Mouse (Mus musculus): ENCODE results near the gene Gpr19. TPM values are rescaled to one million over a fixed set of nuclear protein-coding genes. Genes with fewer than 3 reads are reported as not detected.

Gpr19 gene
- polyA plus RNA-seq, 1 experiment, result 26.3 TPM

DNA sequence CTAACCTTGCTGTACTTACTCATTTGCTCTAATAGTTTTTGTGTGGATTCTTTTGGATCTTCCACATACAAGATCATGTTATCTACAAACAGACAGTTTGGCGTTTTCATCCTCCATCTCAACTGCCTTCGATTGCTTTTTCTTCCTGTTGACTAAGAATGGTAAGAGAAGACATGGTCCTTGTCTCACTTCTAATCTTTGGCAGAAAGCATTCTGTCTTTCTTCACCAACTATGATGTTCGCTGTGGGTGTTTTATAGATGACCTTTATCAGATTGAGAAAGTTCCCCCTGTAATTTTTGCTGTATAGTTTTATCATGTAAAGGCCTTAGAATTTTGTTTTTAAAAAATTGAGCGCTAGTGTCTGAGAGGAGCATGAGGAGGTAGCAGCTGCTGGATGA lies 60.3 kb downstream of the Gpr19 start:
- Histone ChIP-seq H3K4me1 (ENCODE audit: control insufficient read depth, insufficient read depth, low read length) (no peaks in the 10 kb centered on the region), H3K9ac (ENCODE audit: low read depth, poor library complexity, severe bottlenecking) (no peak overlapping the region), H3K4me3 (ENCODE audit: low read depth, low read length) (no peak overlapping the region), H3K27me3 (ENCODE audit: control insufficient read depth, insufficient read depth, low read length, poor library complexity, severe bottlenecking) (no peaks in the 10 kb centered on the region), H3K36me3 (ENCODE audit: control insufficient read depth, insufficient read depth, low read length, poor library complexity, severe bottlenecking) (no peaks in the 10 kb centered on the region), H3K9me3 (replicated peaks; ENCODE audit: control insufficient read depth, insufficient read depth, low read length, poor library complexity, severe bottlenecking) (no peaks in the 10 kb centered on the region), H3K27ac (ENCODE audit: insufficient read depth, low read length) (no peak overlapping the region)
- TF ChIP-seq EP300 (IDR thresholded peaks at IDR 0.05; ENCODE audit: insufficient read depth, low read depth, low read length), result no peak
- TF ChIP-seq POLR2A (IDR thresholded peaks at IDR 0.05; ENCODE audit: insufficient read depth, low read length), result no peak
- no peak for TF ChIP-seq CTCF (IDR thresholded peaks at IDR 0.05; ENCODE audit: low read depth, low read length)

DNA sequence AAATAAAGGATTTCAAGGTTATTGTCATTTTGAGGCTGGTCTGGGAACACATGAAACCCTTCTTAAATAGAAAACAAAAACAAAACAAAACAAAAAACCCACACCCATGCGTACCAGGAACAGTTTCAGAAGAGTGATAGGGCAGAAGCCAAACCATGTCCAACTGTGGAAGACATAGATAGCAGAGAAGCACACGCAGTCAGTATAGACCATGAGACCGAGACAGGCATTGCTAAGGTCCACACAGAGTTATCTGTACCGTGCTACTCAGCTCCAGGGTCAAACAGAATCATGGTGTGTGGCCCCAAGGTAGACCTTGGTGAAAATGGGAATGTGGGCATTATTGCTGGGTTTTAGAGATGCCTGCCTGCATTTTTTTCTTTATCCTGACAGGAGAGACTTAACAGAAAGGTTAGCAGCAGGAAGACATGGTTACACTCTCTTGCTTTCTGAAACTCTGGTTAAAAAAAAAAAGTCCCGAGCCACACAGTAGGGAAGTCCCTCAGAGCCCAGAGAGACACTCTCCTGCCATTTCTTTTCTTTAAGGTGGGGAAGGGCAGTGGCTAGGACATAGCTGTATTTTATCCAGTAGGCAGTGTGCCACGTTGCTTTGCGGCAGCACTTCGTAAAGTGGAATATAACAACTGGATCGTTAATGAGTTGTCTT lies 63.7 kb downstream of the Gpr19 start:
- TF ChIP-seq POLR2A (IDR thresholded peaks at IDR 0.05; ENCODE audit: insufficient read depth, low read length) (no peak), CTCF (IDR thresholded peaks at IDR 0.05; ENCODE audit: low read depth, low read length) (no peak), EP300 (IDR thresholded peaks at IDR 0.05; ENCODE audit: insufficient read depth, low read depth, low read length) (no peak)
- H3K4me3 ChIP-seq (ENCODE audit: low read depth, low read length), result no peak overlapping the region
- no peaks in the 10 kb centered on the region for H3K9me3 ChIP-seq (replicated peaks; ENCODE audit: control insufficient read depth, insufficient read depth, low read length, poor library complexity, severe bottlenecking)
- no peaks in the 10 kb centered on the region for H3K27me3 ChIP-seq (ENCODE audit: control insufficient read depth, insufficient read depth, low read length, poor library complexity, severe bottlenecking)
- no peaks in the 10 kb centered on the region for H3K36me3 ChIP-seq (ENCODE audit: control insufficient read depth, insufficient read depth, low read length, poor library complexity, severe bottlenecking)
- H3K9ac ChIP-seq (ENCODE audit: low read depth, poor library complexity, severe bottlenecking), result no peak overlapping the region
- no peak overlapping the region for H3K27ac ChIP-seq (ENCODE audit: insufficient read depth, low read length)
- H3K4me1 ChIP-seq (ENCODE audit: control insufficient read depth, insufficient read depth, low read length), result no peaks in the 10 kb centered on the region

DNA sequence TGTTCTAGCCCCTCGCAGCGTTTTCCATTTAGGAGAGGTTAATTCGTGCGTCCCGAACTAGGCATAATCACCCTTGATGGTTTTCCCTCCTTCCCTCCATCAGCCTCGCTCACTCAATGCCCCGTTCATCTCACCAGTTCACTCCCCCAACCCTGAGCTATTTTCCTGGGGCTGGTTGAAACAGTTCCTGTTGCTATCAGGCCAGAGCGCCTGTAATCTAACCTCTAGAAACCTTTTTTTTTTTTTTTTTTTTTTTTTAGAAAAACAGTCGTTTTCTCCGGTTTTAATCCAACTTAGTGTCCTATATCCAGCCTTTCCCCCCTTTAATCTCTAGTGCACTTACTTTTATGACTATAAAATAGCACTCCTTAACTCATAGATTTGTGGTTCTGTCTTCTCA lies 67.6 kb downstream of the Gpr19 start:
- Histone ChIP-seq H3K27ac (ENCODE audit: insufficient read depth, low read length) (no peak overlapping the region), H3K36me3 (ENCODE audit: control insufficient read depth, insufficient read depth, low read length, poor library complexity, severe bottlenecking) (no peaks in the 10 kb centered on the region), H3K27me3 (ENCODE audit: control insufficient read depth, insufficient read depth, low read length, poor library complexity, severe bottlenecking) (no peaks in the 10 kb centered on the region), H3K4me1 (ENCODE audit: control insufficient read depth, insufficient read depth, low read length) (no peaks in the 10 kb centered on the region), H3K9me3 (replicated peaks; ENCODE audit: control insufficient read depth, insufficient read depth, low read length, poor library complexity, severe bottlenecking) (no peaks in the 10 kb centered on the region), H3K9ac (ENCODE audit: low read depth, poor library complexity, severe bottlenecking) (peak overlapping the region; percentile 35), H3K4me3 (ENCODE audit: low read depth, low read length) (peak overlapping the region; percentile 63)
- TF ChIP-seq EP300 (IDR thresholded peaks at IDR 0.05; ENCODE audit: insufficient read depth, low read depth, low read length) (no peak), CTCF (IDR thresholded peaks at IDR 0.05; ENCODE audit: low read depth, low read length) (no peak), POLR2A (IDR thresholded peaks at IDR 0.05; ENCODE audit: insufficient read depth, low read length) (no peak)

DNA sequence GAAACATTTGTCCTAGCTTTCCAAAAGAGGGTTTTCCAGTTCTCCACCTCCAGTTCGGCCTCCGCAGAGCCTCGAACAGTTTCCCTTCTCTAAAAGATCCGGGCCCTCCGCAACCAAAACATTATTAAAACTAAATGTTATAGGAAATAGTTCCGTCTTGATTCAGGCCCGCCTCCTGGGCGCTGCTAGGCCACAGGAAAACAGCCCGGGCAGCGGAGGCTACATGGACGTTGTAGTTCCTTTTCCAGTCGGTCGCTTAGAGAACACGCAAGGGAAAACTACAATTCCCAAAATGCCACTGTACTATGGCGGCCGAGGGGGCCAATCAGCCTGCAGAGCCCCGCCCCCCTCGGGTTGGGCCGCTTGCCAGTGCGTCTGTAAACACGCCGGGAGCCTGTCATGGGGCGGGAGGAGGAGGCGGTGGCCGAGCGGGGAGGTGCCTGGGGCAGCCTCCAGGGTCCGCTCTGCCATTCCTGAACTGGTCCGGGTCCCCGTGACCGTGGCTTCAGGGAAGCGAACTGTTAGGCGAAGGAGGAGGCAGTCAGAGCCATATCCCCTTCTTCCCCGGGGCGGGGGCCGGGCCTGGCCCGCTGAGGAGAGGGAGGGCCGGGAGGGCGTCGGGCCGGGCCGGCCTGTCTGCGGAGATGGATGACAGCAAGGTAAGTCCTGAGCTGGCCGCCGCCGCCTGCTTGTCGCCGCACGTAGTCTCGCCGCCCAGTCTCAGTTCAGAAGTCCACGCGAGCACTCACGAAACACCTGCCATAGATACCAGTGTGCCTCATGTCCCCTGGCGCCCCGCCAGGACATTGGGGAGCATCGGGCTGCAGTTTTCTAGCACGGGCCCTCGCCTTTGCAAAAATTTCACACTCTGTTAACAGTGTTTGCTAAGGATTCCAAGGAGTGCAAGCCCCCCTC lies 68.3 kb downstream of the Gpr19 start, which contains the start of gene Crebl2:
Gene Crebl2 (plus strand): TSS at position 369 of the 915 bp plus-strand sequence.
- no peak within 1 kb of the TSS for H3K27ac ChIP-seq (ENCODE audit: insufficient read depth, low read length)
- H3K4me1 ChIP-seq (ENCODE audit: control insufficient read depth, insufficient read depth, low read length), result no peaks in the 10 kb centered on the region
- TF ChIP-seq CTCF (IDR thresholded peaks at IDR 0.05; ENCODE audit: low read depth, low read length) (no peak), EP300 (IDR thresholded peaks at IDR 0.05; ENCODE audit: insufficient read depth, low read depth, low read length) (no peak), POLR2A (IDR thresholded peaks at IDR 0.05; ENCODE audit: insufficient read depth, low read length) (no peak)
- no peaks in the 10 kb centered on the region for H3K36me3 ChIP-seq (ENCODE audit: control insufficient read depth, insufficient read depth, low read length, poor library complexity, severe bottlenecking)
- H3K9ac ChIP-seq (ENCODE audit: low read depth, poor library complexity, severe bottlenecking), result peak within 1 kb of the TSS; percentile 66
- no peaks in the 10 kb centered on the region for H3K27me3 ChIP-seq (ENCODE audit: control insufficient read depth, insufficient read depth, low read length, poor library complexity, severe bottlenecking)
- peak within 1 kb of the TSS; percentile 78 for H3K4me3 ChIP-seq (ENCODE audit: low read depth, low read length)
- H3K9me3 ChIP-seq (replicated peaks; ENCODE audit: control insufficient read depth, insufficient read depth, low read length, poor library complexity, severe bottlenecking), result no peaks in the 10 kb centered on the region

DNA sequence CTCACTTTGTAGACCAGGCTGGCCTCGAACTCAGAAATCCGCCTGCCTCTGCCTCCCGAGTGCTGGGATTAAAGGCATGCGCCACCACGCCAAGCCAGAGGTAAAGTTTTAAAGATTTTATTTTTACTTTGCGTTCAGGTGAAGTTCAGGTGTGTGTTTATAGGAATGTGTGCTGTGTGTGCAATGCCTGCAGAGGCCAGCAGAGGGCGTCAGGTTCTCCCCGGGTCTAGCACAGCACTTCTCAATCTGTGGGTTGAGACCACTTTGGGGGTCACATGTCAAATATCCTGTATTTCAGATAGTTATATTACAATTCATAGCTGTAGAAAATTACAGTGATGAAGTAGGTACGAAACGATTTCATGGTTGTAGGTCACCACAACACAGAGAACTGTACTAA lies 75.5 kb downstream of the Gpr19 start:
- no peaks in the 10 kb centered on the region for H3K27me3 ChIP-seq (ENCODE audit: control insufficient read depth, insufficient read depth, low read length, poor library complexity, severe bottlenecking)
- no peak overlapping the region for H3K27ac ChIP-seq (ENCODE audit: insufficient read depth, low read length)
- no peaks in the 10 kb centered on the region for H3K36me3 ChIP-seq (ENCODE audit: control insufficient read depth, insufficient read depth, low read length, poor library complexity, severe bottlenecking)
- TF ChIP-seq CTCF (IDR thresholded peaks at IDR 0.05; ENCODE audit: low read depth, low read length) (peak; percentile 92), POLR2A (IDR thresholded peaks at IDR 0.05; ENCODE audit: insufficient read depth, low read length) (no peak)
- no peaks in the 10 kb centered on the region for H3K4me1 ChIP-seq (ENCODE audit: control insufficient read depth, insufficient read depth, low read length)
- H3K9me3 ChIP-seq (replicated peaks; ENCODE audit: control insufficient read depth, insufficient read depth, low read length, poor library complexity, severe bottlenecking), result no peaks in the 10 kb centered on the region
- H3K4me3 ChIP-seq (ENCODE audit: low read depth, low read length), result no peak overlapping the region
- H3K9ac ChIP-seq (ENCODE audit: low read depth, poor library complexity, severe bottlenecking), result no peak overlapping the region

DNA sequence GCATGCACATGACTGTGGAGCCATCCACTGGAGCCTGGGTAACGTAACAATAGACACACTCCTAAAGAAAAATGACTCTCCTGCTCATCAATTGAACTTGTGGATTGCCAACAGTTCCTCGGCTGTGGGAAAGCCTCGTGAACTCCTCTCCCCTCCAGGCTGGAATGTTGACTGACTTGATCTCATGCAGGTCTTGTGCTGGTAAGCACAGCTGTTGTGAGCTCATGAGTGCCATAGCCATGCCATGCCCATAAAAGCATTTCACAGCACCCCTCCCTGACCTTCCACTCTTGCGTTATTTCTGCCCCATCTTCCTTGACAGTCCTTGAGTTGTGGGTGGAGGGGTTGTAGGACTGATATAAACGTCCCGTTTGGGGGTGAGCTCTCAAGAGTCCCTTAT lies 78.0 kb downstream of the Gpr19 start:
- Histone ChIP-seq H3K36me3 (ENCODE audit: control insufficient read depth, insufficient read depth, low read length, poor library complexity, severe bottlenecking) (no peaks in the 10 kb centered on the region), H3K4me3 (ENCODE audit: low read depth, low read length) (no peak overlapping the region), H3K4me1 (ENCODE audit: control insufficient read depth, insufficient read depth, low read length) (no peaks in the 10 kb centered on the region), H3K9ac (ENCODE audit: low read depth, poor library complexity, severe bottlenecking) (no peak overlapping the region), H3K27me3 (ENCODE audit: control insufficient read depth, insufficient read depth, low read length, poor library complexity, severe bottlenecking) (no peaks in the 10 kb centered on the region), H3K9me3 (replicated peaks; ENCODE audit: control insufficient read depth, insufficient read depth, low read length, poor library complexity, severe bottlenecking) (no peaks in the 10 kb centered on the region), H3K27ac (ENCODE audit: insufficient read depth, low read length) (no peak overlapping the region)
- TF ChIP-seq CTCF (IDR thresholded peaks at IDR 0.05; ENCODE audit: low read depth, low read length) (no peak), POLR2A (IDR thresholded peaks at IDR 0.05; ENCODE audit: insufficient read depth, low read length) (no peak), EP300 (IDR thresholded peaks at IDR 0.05; ENCODE audit: insufficient read depth, low read depth, low read length) (no peak)
